Mouse (Mus musculus) brain, embryonic 14.5 days (tissue): Measurements from ENCODE around the gene Cacnb1.

Source experiments
- CTCF ChIP-seq: fragments of 200-500 bp; IDR thresholded peaks from 2 replicates; pipeline ENCODE4 v1.5.1; 2012; ENCODE audit warnings: inconsistent platforms, mild to moderate bottlenecking, moderate library complexity, borderline replicate concordance; ENCODE audit not compliant: insufficient read depth, insufficient read length; ENCODE audit errors: extremely low read depth
- POLR2A ChIP-seq: fragments of 200-500 bp; IDR thresholded peaks from 2 replicates; pipeline ENCODE4 v1.6.1; 2012; ENCODE audit warnings: mild to moderate bottlenecking, inconsistent platforms, borderline replicate concordance; ENCODE audit not compliant: poor library complexity, insufficient read depth, insufficient read length, severe bottlenecking; ENCODE audit errors: extremely low read depth

DNA sequence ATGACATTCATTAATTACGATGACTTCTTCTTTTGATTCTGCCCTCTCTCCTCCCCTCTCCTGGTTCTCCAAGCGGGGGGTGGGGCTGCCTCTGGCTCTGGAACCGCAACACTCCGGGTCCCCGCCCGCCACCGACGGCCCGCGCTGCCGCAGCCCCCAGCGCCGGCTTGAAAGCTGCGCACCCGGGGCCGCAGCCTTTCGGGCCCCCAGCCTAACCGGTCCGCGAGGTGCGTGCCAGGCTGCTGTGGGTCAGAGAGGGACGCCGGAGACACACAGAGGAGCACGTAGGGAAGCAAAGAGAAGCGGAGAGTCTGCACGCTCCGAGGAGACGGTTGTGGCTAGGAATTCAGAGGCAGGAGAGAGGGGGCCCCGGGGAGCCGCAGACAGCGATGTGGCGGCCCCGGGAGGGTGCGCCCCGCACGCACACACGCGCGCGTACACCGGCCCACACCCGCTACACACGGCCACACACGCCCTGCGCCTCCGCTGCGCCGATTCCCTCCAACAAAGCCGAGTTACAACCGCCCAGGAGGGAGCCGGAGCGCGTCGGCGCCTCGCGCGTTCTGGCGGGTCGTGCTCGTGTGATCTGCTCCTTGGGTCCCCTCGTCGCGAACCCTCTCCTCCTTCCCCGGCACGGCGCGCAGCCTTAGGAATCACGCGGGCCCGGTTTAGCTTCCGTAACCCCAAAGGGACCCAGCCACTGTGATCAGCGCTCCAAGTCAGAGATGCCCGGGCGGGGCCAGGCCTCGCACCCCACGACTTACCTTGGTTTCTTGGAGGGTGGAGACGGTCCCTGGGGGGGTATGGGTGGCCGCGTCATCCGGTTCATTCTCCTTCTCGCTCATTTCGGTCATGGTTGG lies 29.5 kb upstream of the Cacnb1 start:
- TF ChIP-seq CTCF (no peak), POLR2A (no peak)
